Mouse (Mus musculus): ENCODE measurements around the gene Pcp4l1.

GRCm38 (mm10) chr1:171224857-171225256 lies 28.8 kb upstream of the Pcp4l1 start, which contains the start of gene Apoa2:
- no peak for TF ChIP-seq GATA1 (IDR thresholded peaks at IDR 0.05; ENCODE audit: borderline replicate concordance, low read length)
- TF ChIP-seq FLI1 (IDR thresholded peaks at IDR 0.05; ENCODE audit: low read length): no peak

All from megakaryocyte, embryonic 14.5 days (primary cell).